Mouse (Mus musculus) neural tube, embryonic 15.5 days (tissue): ENCODE results near the gene Ackr4. TPM values are rescaled to one million over a fixed set of nuclear protein-coding genes. Genes with fewer than 3 reads are reported as not detected.

Experiments used
- ATAC-seq: fragments of 200-750 bp; cut with Nextera tagmentation; 2 replicates; pipeline ENCODE4 v1.8.0; 2017; ENCODE audit warnings: mild to moderate bottlenecking, moderate TSS enrichment, moderate library complexity; ENCODE audit not compliant: low FRiP score
- H3K27ac ChIP-seq: fragments of 300-500 bp; sonication (generic); replicated peaks from 2 replicates; pipeline ENCODE4 v1.5.1; 2015; ENCODE audit warnings: mild to moderate bottlenecking, inconsistent platforms
- H3K27me3 ChIP-seq: fragments of 300-500 bp; sonication (generic); replicated peaks from 2 replicates; pipeline ENCODE4 v1.6.1; 2015; ENCODE audit warnings: inconsistent platforms
- H3K36me3 ChIP-seq: fragments of 300-500 bp; sonication (generic); 2 replicates; pipeline ENCODE4 v1.6.1; 2015; ENCODE audit warnings: inconsistent platforms
- H3K4me1 ChIP-seq: fragments of 300-500 bp; sonication (generic); 2 replicates; pipeline ENCODE4 v1.6.1; 2015; ENCODE audit warnings: inconsistent platforms
- H3K4me2 ChIP-seq: fragments of 300-500 bp; sonication (generic); 2 replicates; pipeline ENCODE4 v1.6.1; 2015; ENCODE audit warnings: inconsistent platforms, mild to moderate bottlenecking, moderate library complexity
- H3K4me3 ChIP-seq: fragments of 300-500 bp; sonication (generic); replicated peaks from 2 replicates; pipeline ENCODE4 v1.5.1; 2015; ENCODE audit warnings: mild to moderate bottlenecking, inconsistent platforms
- H3K9ac ChIP-seq: fragments of 300-500 bp; sonication (generic); replicated peaks from 2 replicates; pipeline ENCODE4 v1.6.1; 2015; ENCODE audit warnings: mild to moderate bottlenecking, inconsistent platforms
- H3K9me3 ChIP-seq: fragments of 300-500 bp; sonication (generic); replicated peaks from 2 replicates; pipeline ENCODE4 v1.6.1; 2016; ENCODE audit warnings: inconsistent platforms
- WGBS: fragments of 180-500 bp; shearing (Covaris S2); methylation state at CpG from one replicate; pipeline ENCODE4 v1.1.7; 2015; ENCODE audit warnings: mixed read lengths; 5-methylcytosine and 5-hydroxymethylcytosine counted together
- polyA plus RNA-seq: library from polyadenylated mRNA; unstranded; fragments of >200 nt; fragmentation: Nextera tagmentation; extraction: Ambion mirVana; gene quantifications from 2 replicates; pipeline ENCODE4 v1.2.1, GENCODE M21; 2015

Ackr4 gene
- polyA plus RNA-seq, 1 experiment from 2014 or later, result 3.3 TPM

GRCm38 (mm10) chr9:104075808-104076207, 50.9 kb downstream of the Ackr4 start:
- no peaks in the 10 kb centered on the region for H3K36me3 ChIP-seq
- 68% methylated on average over 2 of the region's 2 CpGs for WGBS
- H3K9me3 ChIP-seq, result no peaks in the 10 kb centered on the region
- H3K4me2 ChIP-seq, result no peak overlapping the region
- no peak overlapping the region for H3K27ac ChIP-seq
- H3K9ac ChIP-seq, result no peak overlapping the region
- no peaks in the 10 kb centered on the region for H3K4me1 ChIP-seq
- ATAC-seq, result no peak
- H3K4me3 ChIP-seq, result no peak overlapping the region
- H3K27me3 ChIP-seq, result no peaks in the 10 kb centered on the region

- H3K36me3 ChIP-seq, result no peaks in the 10 kb centered on the region
- 83% methylated on average over 8 of the region's 8 CpGs for WGBS
- ATAC-seq, result no peak
These were observed 55.7 kb downstream of the Ackr4 start for GRCm38 (mm10) chr9:104070863-104071604.

GRCm38 (mm10) chr9:104070241-104070640, 56.5 kb downstream of the Ackr4 start:
- Histone ChIP-seq H3K4me3 (no peak overlapping the region), H3K27me3 (no peaks in the 10 kb centered on the region), H3K9me3 (no peaks in the 10 kb centered on the region), H3K9ac (no peak overlapping the region), H3K4me1 (no peaks in the 10 kb centered on the region), H3K27ac (no peak overlapping the region), H3K36me3 (no peaks in the 10 kb centered on the region), H3K4me2 (no peak overlapping the region)
- no peak for ATAC-seq
- WGBS, result 86% methylated on average over 4 of the region's 4 CpGs

More at GRCm38 (mm10) chr9:104070863-104071604, 55.7 kb downstream of the Ackr4 start:
- Histone ChIP-seq H3K4me3 (no peak overlapping the region), H3K27me3 (no peaks in the 10 kb centered on the region), H3K4me2 (no peak overlapping the region), H3K9ac (no peak overlapping the region), H3K9me3 (no peaks in the 10 kb centered on the region), H3K4me1 (no peaks in the 10 kb centered on the region), H3K27ac (no peak overlapping the region)

GRCm38 (mm10) chr9:104064571-104064970, 62.2 kb downstream of the Ackr4 start:
- no peak overlapping the region for H3K4me2 ChIP-seq
- H3K9ac ChIP-seq, result no peak overlapping the region
- ATAC-seq, result no peak
- no peaks in the 10 kb centered on the region for H3K9me3 ChIP-seq
- no peak overlapping the region for H3K27ac ChIP-seq
- H3K27me3 ChIP-seq, result no peaks in the 10 kb centered on the region
- WGBS, result 37% methylated on average over 1 of the region's 1 CpGs
- peaks cover 21% of the 10 kb centered on the region for H3K4me1 ChIP-seq
- peaks cover 12% of the 10 kb centered on the region for H3K36me3 ChIP-seq
- no peak overlapping the region for H3K4me3 ChIP-seq

GRCm38 (mm10) chr9:104063244-104063961, 63.3 kb downstream of the Ackr4 start, which contains the start of gene Acad11:
Acad11 (plus strand) TSS chr9:104063377.
- H3K9me3 ChIP-seq, result no peaks in the 10 kb centered on the region
- peak within 1 kb of the TSS; percentile 99 for H3K4me3 ChIP-seq
- no peaks in the 10 kb centered on the region for H3K27me3 ChIP-seq
- H3K36me3 ChIP-seq, result peaks cover 13% of the 10 kb centered on the region
- peak within 1 kb of the TSS; percentile 96 for H3K9ac ChIP-seq
- H3K4me2 ChIP-seq, result peak within 1 kb of the TSS; percentile 86
- under 1% methylated on average over 30 of the region's 30 CpGs for WGBS
- peak; percentile 98 for ATAC-seq
- H3K27ac ChIP-seq, result peak within 1 kb of the TSS; percentile 85
- H3K4me1 ChIP-seq, result peaks cover 21% of the 10 kb centered on the region

- WGBS, result under 1% methylated on average over 59 of the region's 59 CpGs
- peak within 1 kb of the TSS; percentile 85 for H3K27ac ChIP-seq
- peaks cover 21% of the 10 kb centered on the region for H3K36me3 ChIP-seq
- H3K4me3 ChIP-seq, result peak within 1 kb of the TSS; percentile 99
- no peaks in the 10 kb centered on the region for H3K27me3 ChIP-seq
- peaks cover 21% of the 10 kb centered on the region for H3K4me1 ChIP-seq
- H3K9ac ChIP-seq, result peak within 1 kb of the TSS; percentile 96
- peak within 1 kb of the TSS; percentile 86 for H3K4me2 ChIP-seq
- ATAC-seq, result peak; percentile 87
- H3K9me3 ChIP-seq, result no peaks in the 10 kb centered on the region
These were observed 64.1 kb downstream of the Ackr4 start, which contains the start of gene Uba5 for GRCm38 (mm10) chr9:104062430-104063243. Uba5 (minus strand) TSS chr9:104063134.

- Histone ChIP-seq H3K27ac (no peak overlapping the region), H3K27me3 (no peaks in the 10 kb centered on the region), H3K9me3 (no peaks in the 10 kb centered on the region), H3K9ac (no peak overlapping the region), H3K4me2 (no peak overlapping the region), H3K4me3 (no peak overlapping the region), H3K36me3 (peaks cover 94% of the 10 kb centered on the region), H3K4me1 (no peaks in the 10 kb centered on the region)
- 97% methylated on average over 6 of the region's 6 CpGs for WGBS
- no peak for ATAC-seq
These were observed 75.7 kb downstream of the Ackr4 start for GRCm38 (mm10) chr9:104051028-104051427.

GRCm38 (mm10) chr9:104043676-104044075, 83.1 kb downstream of the Ackr4 start:
- ATAC-seq, result no peak
- Histone ChIP-seq H3K27me3 (no peaks in the 10 kb centered on the region), H3K9ac (no peak overlapping the region), H3K4me2 (no peak overlapping the region), H3K36me3 (peaks cover 45% of the 10 kb centered on the region), H3K4me3 (no peak overlapping the region), H3K9me3 (no peaks in the 10 kb centered on the region), H3K4me1 (no peaks in the 10 kb centered on the region), H3K27ac (no peak overlapping the region)
- WGBS, result 89% methylated on average over 4 of the region's 4 CpGs

GRCm38 (mm10) chr9:104040362-104040761, 86.4 kb downstream of the Ackr4 start, which contains the start of gene Gm28305:
Gm28305 (plus strand) TSS chr9:104040662.
- H3K36me3 ChIP-seq, result peaks cover 25% of the 10 kb centered on the region
- no peak within 1 kb of the TSS for H3K27ac ChIP-seq
- no peaks in the 10 kb centered on the region for H3K4me1 ChIP-seq
- H3K9ac ChIP-seq, result no peak within 1 kb of the TSS
- WGBS, result 73% methylated on average over 2 of the region's 2 CpGs
- H3K4me2 ChIP-seq, result no peak within 1 kb of the TSS
- H3K4me3 ChIP-seq, result no peak within 1 kb of the TSS
- no peak for ATAC-seq
- H3K9me3 ChIP-seq, result no peaks in the 10 kb centered on the region
- H3K27me3 ChIP-seq, result no peaks in the 10 kb centered on the region

GRCm38 (mm10) chr9:104039742-104040141, 87.0 kb downstream of the Ackr4 start:
- H3K4me2 ChIP-seq, result no peak overlapping the region
- no peaks in the 10 kb centered on the region for H3K27me3 ChIP-seq
- no peaks in the 10 kb centered on the region for H3K9me3 ChIP-seq
- ATAC-seq, result no peak
- WGBS, result 90% methylated on average over 4 of the region's 4 CpGs
- peaks cover 22% of the 10 kb centered on the region for H3K36me3 ChIP-seq
- H3K27ac ChIP-seq, result no peak overlapping the region
- H3K4me1 ChIP-seq, result peaks cover 4% of the 10 kb centered on the region
- no peak overlapping the region for H3K9ac ChIP-seq
- no peak overlapping the region for H3K4me3 ChIP-seq

- H3K9me3 ChIP-seq, result no peaks in the 10 kb centered on the region
- no peak overlapping the region for H3K4me2 ChIP-seq
- no peak overlapping the region for H3K4me3 ChIP-seq
- WGBS, result 92% methylated on average over 21 of the region's 21 CpGs
- H3K27ac ChIP-seq, result no peak overlapping the region
- no peak for ATAC-seq
- H3K9ac ChIP-seq, result no peak overlapping the region
- peaks cover 19% of the 10 kb centered on the region for H3K36me3 ChIP-seq
- no peaks in the 10 kb centered on the region for H3K27me3 ChIP-seq
- peaks cover 6% of the 10 kb centered on the region for H3K4me1 ChIP-seq
These were observed 87.6 kb downstream of the Ackr4 start for GRCm38 (mm10) chr9:104039031-104039695.
